Mouse (Mus musculus): Measurements from ENCODE around the gene Alox15. TPM values are rescaled to one million over a fixed set of nuclear protein-coding genes. Genes with fewer than 3 reads are reported as not detected.
"Not testable (repeated sequence)": the region's sequence is repeated elsewhere in the genome, so short reads cannot be mapped to it uniquely, and the experiment has no call there.

The Alox15 gene
- polyA plus RNA-seq, 1 experiment = 2.2 TPM

GRCm38 (mm10) chr11:70376054-70376453 is 24.2 kb upstream of the Alox15 start:
- H3K27ac ChIP-seq (ENCODE audit: insufficient read depth, low read length) = no peak overlapping the region
- no peak overlapping the region for H3K4me3 ChIP-seq (ENCODE audit: low read depth, low read length)
- H3K9ac ChIP-seq (ENCODE audit: low read depth, poor library complexity, severe bottlenecking) = no peak overlapping the region
- no peaks in the 10 kb centered on the region for H3K9me3 ChIP-seq (replicated peaks; ENCODE audit: control insufficient read depth, insufficient read depth, low read length, poor library complexity, severe bottlenecking)
- H3K4me1 ChIP-seq (ENCODE audit: control insufficient read depth, insufficient read depth, low read length) = no peaks in the 10 kb centered on the region
- peaks cover 1% of the 10 kb centered on the region; the same call in 1 of the 2 replicates for H3K27me3 ChIP-seq (ENCODE audit: control insufficient read depth, insufficient read depth, low read length, poor library complexity, severe bottlenecking)
- TF ChIP-seq CTCF (IDR thresholded peaks at IDR 0.05; ENCODE audit: low read depth, low read length) (no peak), POLR2A (IDR thresholded peaks at IDR 0.05; ENCODE audit: insufficient read depth, low read length) (no peak), EP300 (IDR thresholded peaks at IDR 0.05; ENCODE audit: insufficient read depth, low read depth, low read length) (no peak)
- H3K36me3 ChIP-seq (ENCODE audit: control insufficient read depth, insufficient read depth, low read length, poor library complexity, severe bottlenecking) = no peaks in the 10 kb centered on the region

- no peaks in the 10 kb centered on the region for H3K4me1 ChIP-seq (ENCODE audit: control insufficient read depth, insufficient read depth, low read length)
- H3K9ac ChIP-seq (ENCODE audit: low read depth, poor library complexity, severe bottlenecking) = no peak overlapping the region
- H3K4me3 ChIP-seq (ENCODE audit: low read depth, low read length) = no peak overlapping the region
- no peak overlapping the region for H3K27ac ChIP-seq (ENCODE audit: insufficient read depth, low read length)
- no peak for TF ChIP-seq EP300 (IDR thresholded peaks at IDR 0.05; ENCODE audit: insufficient read depth, low read depth, low read length)
- TF ChIP-seq CTCF (IDR thresholded peaks at IDR 0.05; ENCODE audit: low read depth, low read length) = no peak
- no peak for TF ChIP-seq POLR2A (IDR thresholded peaks at IDR 0.05; ENCODE audit: insufficient read depth, low read length)
- H3K36me3 ChIP-seq (ENCODE audit: control insufficient read depth, insufficient read depth, low read length, poor library complexity, severe bottlenecking) = no peaks in the 10 kb centered on the region
- H3K9me3 ChIP-seq (replicated peaks; ENCODE audit: control insufficient read depth, insufficient read depth, low read length, poor library complexity, severe bottlenecking) = peaks cover 3% of the 10 kb centered on the region
- H3K27me3 ChIP-seq (ENCODE audit: control insufficient read depth, insufficient read depth, low read length, poor library complexity, severe bottlenecking) = peaks cover 1% of the 10 kb centered on the region; the same call in 1 of the 2 replicates
Observed at GRCm38 (mm10) chr11:70374302-70374701, 22.5 kb upstream of the Alox15 start.

- Histone ChIP-seq H3K27ac (ENCODE audit: insufficient read depth, low read length) (no peak overlapping the region), H3K36me3 (ENCODE audit: control insufficient read depth, insufficient read depth, low read length, poor library complexity, severe bottlenecking) (no peaks in the 10 kb centered on the region), H3K27me3 (ENCODE audit: control insufficient read depth, insufficient read depth, low read length, poor library complexity, severe bottlenecking) (peaks cover 1% of the 10 kb centered on the region; the same call in 1 of the 2 replicates), H3K9ac (ENCODE audit: low read depth, poor library complexity, severe bottlenecking) (no peak overlapping the region), H3K4me3 (ENCODE audit: low read depth, low read length) (no peak overlapping the region), H3K4me1 (ENCODE audit: control insufficient read depth, insufficient read depth, low read length) (no peaks in the 10 kb centered on the region), H3K9me3 (replicated peaks; ENCODE audit: control insufficient read depth, insufficient read depth, low read length, poor library complexity, severe bottlenecking) (peaks cover 6% of the 10 kb centered on the region)
- TF ChIP-seq POLR2A (IDR thresholded peaks at IDR 0.05; ENCODE audit: insufficient read depth, low read length) = no peak
- TF ChIP-seq CTCF (IDR thresholded peaks at IDR 0.05; ENCODE audit: low read depth, low read length) = no peak
- TF ChIP-seq EP300 (IDR thresholded peaks at IDR 0.05; ENCODE audit: insufficient read depth, low read depth, low read length) = no peak
Observed at GRCm38 (mm10) chr11:70372849-70373557, 21.2 kb upstream of the Alox15 start.

- H3K9ac ChIP-seq (ENCODE audit: low read depth, poor library complexity, severe bottlenecking) = no peak overlapping the region
- no peaks in the 10 kb centered on the region for H3K36me3 ChIP-seq (ENCODE audit: control insufficient read depth, insufficient read depth, low read length, poor library complexity, severe bottlenecking)
- peaks cover 1% of the 10 kb centered on the region; the same call in 1 of the 2 replicates for H3K27me3 ChIP-seq (ENCODE audit: control insufficient read depth, insufficient read depth, low read length, poor library complexity, severe bottlenecking)
- H3K9me3 ChIP-seq (replicated peaks; ENCODE audit: control insufficient read depth, insufficient read depth, low read length, poor library complexity, severe bottlenecking) = peaks cover 9% of the 10 kb centered on the region
- H3K27ac ChIP-seq (ENCODE audit: insufficient read depth, low read length) = no peak overlapping the region
- H3K4me3 ChIP-seq (ENCODE audit: low read depth, low read length) = no peak overlapping the region
- no peaks in the 10 kb centered on the region for H3K4me1 ChIP-seq (ENCODE audit: control insufficient read depth, insufficient read depth, low read length)
- TF ChIP-seq CTCF (IDR thresholded peaks at IDR 0.05; ENCODE audit: low read depth, low read length) (no peak), POLR2A (IDR thresholded peaks at IDR 0.05; ENCODE audit: insufficient read depth, low read length) (no peak), EP300 (IDR thresholded peaks at IDR 0.05; ENCODE audit: insufficient read depth, low read depth, low read length) (no peak)
Observed at GRCm38 (mm10) chr11:70372396-70372795, 20.6 kb upstream of the Alox15 start.

GRCm38 (mm10) chr11:70368626-70369025 is 16.8 kb upstream of the Alox15 start:
- not testable (repeated sequence) for H3K27ac ChIP-seq (ENCODE audit: insufficient read depth, low read length); H3K9ac ChIP-seq (ENCODE audit: low read depth, poor library complexity, severe bottlenecking); H3K36me3 ChIP-seq (ENCODE audit: control insufficient read depth, insufficient read depth, low read length, poor library complexity, severe bottlenecking); H3K4me3 ChIP-seq (ENCODE audit: low read depth, low read length); H3K4me1 ChIP-seq (ENCODE audit: control insufficient read depth, insufficient read depth, low read length); H3K27me3 ChIP-seq (ENCODE audit: control insufficient read depth, insufficient read depth, low read length, poor library complexity, severe bottlenecking)
- peaks cover 24% of the 10 kb centered on the region for H3K9me3 ChIP-seq (replicated peaks; ENCODE audit: control insufficient read depth, insufficient read depth, low read length, poor library complexity, severe bottlenecking)

- not testable (repeated sequence) for H3K4me3 ChIP-seq (ENCODE audit: low read depth, low read length); H3K27me3 ChIP-seq (ENCODE audit: control insufficient read depth, insufficient read depth, low read length, poor library complexity, severe bottlenecking)
- peaks cover 29% of the 10 kb centered on the region for H3K9me3 ChIP-seq (replicated peaks; ENCODE audit: control insufficient read depth, insufficient read depth, low read length, poor library complexity, severe bottlenecking)
Observed at GRCm38 (mm10) chr11:70367701-70368100, 15.9 kb upstream of the Alox15 start.

More at GRCm38 (mm10) chr11:70367701-70368100, 15.9 kb upstream of the Alox15 start:
- not testable (repeated sequence) for H3K4me1 ChIP-seq (ENCODE audit: control insufficient read depth, insufficient read depth, low read length); H3K9ac ChIP-seq (ENCODE audit: low read depth, poor library complexity, severe bottlenecking); H3K36me3 ChIP-seq (ENCODE audit: control insufficient read depth, insufficient read depth, low read length, poor library complexity, severe bottlenecking); H3K27ac ChIP-seq (ENCODE audit: insufficient read depth, low read length)

Measured in ES-Bruce4 (cell line).